ENCODE assay signal across 8 mouse cellular contexts in genomic region chr6:146685781-146686308, GRCm38 (mm10). TPM values are rescaled to one million over a fixed set of nuclear protein-coding genes. Genes with fewer than 3 reads are reported as not detected.
A peak's percentile ranks its signal among the peaks of the same experiment; 100 is the strongest.
DNase-seq lines count a peak whose midpoint lies in the region; ATAC-seq and TF ChIP-seq lines count a peak whose summit lies in the region.
"Had no signal": no experiment of that assay in that cellular context is flagged by ENCODE, and none has a peak within 500 bp of the region (broad histone marks: within the 10 kb centered on the region; RNA-seq: fewer than 3 reads in every experiment).

No protein-coding gene starts in this region.

- WGBS in bone marrow, adult 2 months, result 65% methylated on average over 17 of the region's 17 CpGs
- 5% methylated on average over 17 of the region's 17 CpGs for WGBS in heart, embryonic 14.5 days
- 33% methylated on average over 17 of the region's 17 CpGs for WGBS in lung, adult 2 months
- WGBS in stomach, embryonic 16.5 days, result 61% methylated on average over 17 of the region's 17 CpGs

- no peak overlapping the region for H3K27ac ChIP-seq in bone marrow, adult 2 months (ENCODE audit: control insufficient read depth, insufficient read depth, low read depth, low read length, poor library complexity)
- peak overlapping the region; percentile 99 to 100 for H3K27ac ChIP-seq in heart, embryonic 14.5 days (replicated peaks in 1 of 2; ENCODE audit: control insufficient read depth in 1 of 2, insufficient read depth in 1 of 2, low read depth in 2 of 2, low read length in 2 of 2)
- H3K27ac ChIP-seq in stomach, embryonic 16.5 days (ENCODE audit: low read length), result no peak overlapping the region
- H3K27ac ChIP-seq: embryonic facial prominence, embryonic 12.5 days had no signal

- ATAC-seq in heart, embryonic 14.5 days (ENCODE audit: insufficient number of reproducible peaks, insufficient read depth, low FRiP score, low read depth), result peak; percentile 92
- peak; percentile 80 for ATAC-seq in stomach, embryonic 16.5 days (ENCODE audit: insufficient read depth, low FRiP score)

- no peaks in the 10 kb centered on the region; the same call in 1 of the 2 replicates for H3K4me1 ChIP-seq in bone marrow, adult 2 months (ENCODE audit: control insufficient read depth, insufficient read depth, low read length)
- H3K4me1 ChIP-seq in heart, embryonic 14.5 days (ENCODE audit: control insufficient read depth in 2 of 2, insufficient read depth in 2 of 2, low read length in 2 of 2), result peaks cover 32 to 40% of the 10 kb centered on the region in 2 experiments
- peaks cover 2% of the 10 kb centered on the region; the same call in 1 of the 2 replicates for H3K4me1 ChIP-seq in lung, adult 2 months (ENCODE audit: control insufficient read depth, insufficient read depth, low read length)
- peaks cover 4% of the 10 kb centered on the region; the same call in 1 of the 2 replicates for H3K4me1 ChIP-seq in stomach, embryonic 16.5 days (ENCODE audit: control insufficient read depth, insufficient read depth, low read length)
- H3K4me1 ChIP-seq: embryonic facial prominence, embryonic 12.5 days had no signal

- peak; percentile 43 for TF ChIP-seq CTCF in bone marrow, adult 2 months (IDR thresholded peaks at IDR 0.05; ENCODE audit: control insufficient read depth, insufficient read depth, low read length)
- peak; percentile 58 for TF ChIP-seq CTCF in lung, adult 2 months (IDR thresholded peaks at IDR 0.05; ENCODE audit: insufficient read depth, low read length)

- H3K36me3 ChIP-seq in heart, embryonic 14.5 days (ENCODE audit: control insufficient read depth, insufficient read depth, low read length), result no peaks in the 10 kb centered on the region
- H3K36me3 ChIP-seq in stomach, embryonic 16.5 days (ENCODE audit: control insufficient read depth, insufficient read depth, low read length), result no peaks in the 10 kb centered on the region
- H3K36me3 ChIP-seq: embryonic facial prominence, embryonic 12.5 days had no signal

- no peaks in the 10 kb centered on the region for H3K27me3 ChIP-seq in heart, embryonic 14.5 days (ENCODE audit: control insufficient read depth, insufficient read depth, low read length)
- H3K27me3 ChIP-seq in stomach, embryonic 16.5 days (ENCODE audit: control insufficient read depth, insufficient read depth, low read length), result no peaks in the 10 kb centered on the region
- H3K27me3 ChIP-seq: embryonic facial prominence, embryonic 12.5 days had no signal

- peaks cover 14% of the 10 kb centered on the region; the same call in 1 of the 2 replicates for H3K9me3 ChIP-seq in heart, embryonic 14.5 days (ENCODE audit: control insufficient read depth, low read length)
- 0 out of 2 replicates have a peak, but pooled peaks cover 2% of the 10 kb centered on the region for H3K9me3 ChIP-seq in stomach, embryonic 16.5 days (replicated peaks; ENCODE audit: control insufficient read depth, low read length)
- H3K9me3 ChIP-seq: embryonic facial prominence, embryonic 12.5 days had no signal

- no peak for TF ChIP-seq POLR2A in bone marrow, adult 2 months (IDR thresholded peaks at IDR 0.05; ENCODE audit: borderline replicate concordance, control insufficient read depth, low read depth, low read length)
- no peak for TF ChIP-seq POLR2A in lung, adult 2 months (IDR thresholded peaks at IDR 0.05; ENCODE audit: borderline replicate concordance, extremely low read depth, low read depth, low read length)

- peak; percentile 25 to 37 for DNase-seq in urinary bladder, adult 18-20 months (ENCODE audit: low spot score in 2 of 2)
- DNase-seq in urinary bladder, postnatal 10 days (ENCODE audit: low spot score), result no peak
- DNase-seq in lung, adult 2 months, result peak; percentile 72
- no peak for DNase-seq in embryo, embryonic 9.5 days (ENCODE audit: extremely low spot score)

- H3K4me2 ChIP-seq in heart, embryonic 14.5 days (ENCODE audit: low read length), result peak overlapping the region; percentile 40
- H3K4me2 ChIP-seq in stomach, embryonic 16.5 days (ENCODE audit: low read depth, low read length), result peak overlapping the region; percentile 14
- H3K4me2 ChIP-seq: embryonic facial prominence, embryonic 12.5 days had no signal

- peak overlapping the region; percentile 13; the same call in 1 of the 2 replicates for H3K9ac ChIP-seq in heart, embryonic 14.5 days (ENCODE audit: low read length)
- no peak overlapping the region for H3K9ac ChIP-seq in stomach, embryonic 16.5 days (ENCODE audit: low read length)
- H3K9ac ChIP-seq: embryonic facial prominence, embryonic 12.5 days had no signal

- H3K4me3 ChIP-seq in bone marrow, adult 2 months (replicated peaks; ENCODE audit: control insufficient read depth, low read depth, low read length), result no peak overlapping the region
- no peak overlapping the region for H3K4me3 ChIP-seq in heart, embryonic 14.5 days (ENCODE audit: control insufficient read depth in 1 of 2, insufficient read depth in 1 of 2, low read depth in 1 of 2, low read length in 2 of 2)
- H3K4me3 ChIP-seq in lung, adult 2 months (replicated peaks; ENCODE audit: extremely low read depth, low read depth, low read length), result peak overlapping the region; percentile 1
- H3K4me3 ChIP-seq in stomach, embryonic 16.5 days (replicated peaks; ENCODE audit: low read length), result no peak overlapping the region
- H3K4me3 ChIP-seq: embryonic facial prominence, embryonic 12.5 days had no signal

RNA-seq across cellular contexts. Expression of gene Stk38l, which starts 39.0 kb away (rescaled TPM):
- 5.1 and 12.4 TPM in 2 replicates for polyA plus RNA-seq in bone marrow, adult 2 months (2011; ENCODE audit: insufficient read depth, insufficient read length, low replicate concordance, missing spikeins)
- polyA plus RNA-seq in heart, embryonic 14.5 days (2014; fragmentation: Nextera tagmentation; extraction: Ambion mirVana), result 43.1 and 43.2 TPM in 2 replicates
- 2.8 and 5.3 TPM in 2 replicates for polyA plus RNA-seq in lung, adult 2 months (2012; rRNA removed)
- 23.4 and 26.3 TPM in 2 replicates for polyA plus RNA-seq in stomach, embryonic 16.5 days (2015; fragmentation: Nextera tagmentation; extraction: Ambion mirVana)

RNA-seq across cellular contexts. Expression of gene Tm7sf3, which starts 43.2 kb away (rescaled TPM):
- 19.5 and 20.1 TPM in 2 replicates for polyA plus RNA-seq in bone marrow, adult 2 months (2011; ENCODE audit: insufficient read depth, insufficient read length, low replicate concordance, missing spikeins)
- 43.2 and 44.7 TPM in 2 replicates for polyA plus RNA-seq in heart, embryonic 14.5 days (2014; fragmentation: Nextera tagmentation; extraction: Ambion mirVana)
- 15.8 and 20.2 TPM in 2 replicates for polyA plus RNA-seq in lung, adult 2 months (2012; rRNA removed)
- polyA plus RNA-seq in stomach, embryonic 16.5 days (2015; fragmentation: Nextera tagmentation; extraction: Ambion mirVana), result 31.9 and 32.3 TPM in 2 replicates

RNA-seq across cellular contexts. Expression of gene Med21, which starts 43.5 kb away (rescaled TPM):
- 30.1 and 31.3 TPM in 2 replicates for polyA plus RNA-seq in bone marrow, adult 2 months (2011; ENCODE audit: insufficient read depth, insufficient read length, low replicate concordance, missing spikeins)
- 153 and 156 TPM in 2 replicates for polyA plus RNA-seq in heart, embryonic 14.5 days (2014; fragmentation: Nextera tagmentation; extraction: Ambion mirVana)
- polyA plus RNA-seq in lung, adult 2 months (2012; rRNA removed), result 18.0 and 25.1 TPM in 2 replicates
- 131 and 140 TPM in 2 replicates for polyA plus RNA-seq in stomach, embryonic 16.5 days (2015; fragmentation: Nextera tagmentation; extraction: Ambion mirVana)

Comparison
In these comparisons a context has a peak if more than half of its experiments do, and no peak if none do; other contexts are left out.
1. DNase-seq: peak in urinary bladder, adult 18-20 months (2 of 2) and lung, adult 2 months (single experiment); none in urinary bladder, postnatal 10 days (single experiment) and embryo, embryonic 9.5 days (single experiment).
2. H3K27ac ChIP-seq: peak in heart, embryonic 14.5 days (2 of 2); none in bone marrow, adult 2 months (single experiment) and stomach, embryonic 16.5 days (single experiment).